Mouse (Mus musculus) embryo, embryonic 11 days (tissue): ENCODE data around the gene Erbin.

ENCODE experiments used
- DNase-seq: peaks from one replicate; pipeline ENCODE4 v3.0.0-alpha.2; 2015

The Erbin gene

GRCm38 (mm10) chr13:103920261-103920932 lies at the start of gene Erbin:
Erbin (minus strand) TSS chr13:103920514.
- DNase-seq: peak; percentile 79

GRCm38 (mm10) chr13:103969912-103970311 lies 49.6 kb upstream of the Erbin start:
- DNase-seq: no peak

- DNase-seq: no peak
Measured at GRCm38 (mm10) chr13:103967987-103968386, 47.7 kb upstream of the Erbin start.

- DNase-seq: no peak
Measured at GRCm38 (mm10) chr13:103966696-103967215, 46.4 kb upstream of the Erbin start.

GRCm38 (mm10) chr13:103965187-103965586 lies 44.9 kb upstream of the Erbin start:
- DNase-seq: no peak

GRCm38 (mm10) chr13:103963094-103963493 lies 42.8 kb upstream of the Erbin start:
- no peak for DNase-seq

- no peak for DNase-seq
Measured at GRCm38 (mm10) chr13:103959841-103960240, 39.5 kb upstream of the Erbin start.

GRCm38 (mm10) chr13:103958607-103959123 lies 38.4 kb upstream of the Erbin start:
- no peak for DNase-seq

- DNase-seq: peak; percentile 47
Measured at GRCm38 (mm10) chr13:103957175-103957940, 37.0 kb upstream of the Erbin start.

- DNase-seq: no peak
Measured at GRCm38 (mm10) chr13:103955652-103956051, 35.3 kb upstream of the Erbin start.

- DNase-seq: no peak
Measured at GRCm38 (mm10) chr13:103951393-103951792, 31.1 kb upstream of the Erbin start.

GRCm38 (mm10) chr13:103940796-103941195 lies 20.5 kb upstream of the Erbin start:
- no peak for DNase-seq

- no peak for DNase-seq
Measured at GRCm38 (mm10) chr13:103924586-103924985, 4.3 kb upstream of the Erbin start.

GRCm38 (mm10) chr13:103923402-103924065 lies 3.2 kb upstream of the Erbin start:
- no peak for DNase-seq

GRCm38 (mm10) chr13:103921831-103922380 lies 1.6 kb upstream of the Erbin start:
- DNase-seq: no peak

- peak; percentile 91 for DNase-seq
Measured at GRCm38 (mm10) chr13:103920933-103921830, 868 bp upstream of the Erbin start.

- no peak for DNase-seq
Measured at GRCm38 (mm10) chr13:103919956-103920260, 406 bp downstream of the Erbin start.

- DNase-seq: peak; percentile 55
Measured at GRCm38 (mm10) chr13:103919234-103919955, 919 bp downstream of the Erbin start.

- no peak for DNase-seq
Measured at GRCm38 (mm10) chr13:103918432-103918831, 1.9 kb downstream of the Erbin start.

- no peak for DNase-seq
Measured at GRCm38 (mm10) chr13:103914114-103914736, 6.1 kb downstream of the Erbin start.

GRCm38 (mm10) chr13:103912351-103912750 lies 8.0 kb downstream of the Erbin start:
- DNase-seq: no peak
